Mouse (Mus musculus) olfactory bulb, adult 2 months (tissue): Measurements from ENCODE around the gene Prkg1.

Experiments
- CTCF ChIP-seq: fragments of 200-500 bp; IDR thresholded peaks from 2 replicates; pipeline ENCODE4 v1.5.1; 2012; ENCODE audit warnings: low read depth, mild to moderate bottlenecking, low read length, moderate library complexity; ENCODE audit not compliant: insufficient read depth
- POLR2A ChIP-seq: fragments of 200-500 bp; IDR thresholded peaks from 2 replicates; pipeline ENCODE4 v1.6.1; 2012; ENCODE audit warnings: mild to moderate bottlenecking, low read depth, low read length, moderate library complexity; ENCODE audit not compliant: insufficient read depth

DNA sequence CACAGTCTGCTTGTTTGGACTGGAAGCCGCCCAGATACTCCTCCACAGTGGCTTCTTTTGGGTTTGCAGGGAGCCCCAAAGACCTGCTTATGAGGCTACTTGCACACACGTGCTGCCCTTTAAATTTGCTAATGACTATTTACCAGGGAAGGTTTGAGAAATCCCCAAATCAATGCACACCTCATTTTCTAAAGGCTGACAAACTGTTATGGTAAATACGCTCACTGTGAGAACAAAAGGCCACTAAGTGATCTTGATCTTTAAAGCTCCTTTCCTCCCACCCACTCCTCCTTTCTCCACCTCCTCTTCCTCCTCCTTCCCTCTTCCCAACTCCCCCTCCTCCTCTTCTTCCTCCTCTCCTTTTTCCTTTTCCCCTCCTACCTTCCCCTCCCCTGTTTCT lies 658.8 kb downstream of the Prkg1 start:
- TF ChIP-seq POLR2A = no peak
- no peak for TF ChIP-seq CTCF
